Mouse (Mus musculus) kidney, embryonic 16.5 days (tissue): ENCODE measurements around the gene Cd320. TPM values are rescaled to one million over a fixed set of nuclear protein-coding genes. Genes with fewer than 3 reads are reported as not detected.
"Not testable (repeated sequence)": the region's sequence is repeated elsewhere in the genome, so short reads cannot be mapped to it uniquely, and the experiment has no call there.

Experiments used
- ATAC-seq: fragments of 200-750 bp; cut with Nextera tagmentation; 2 replicates; pipeline ENCODE4 v1.8.0; 2017; ENCODE audit warnings: moderate TSS enrichment; ENCODE audit not compliant: low FRiP score, low TSS enrichment
- H3K27ac ChIP-seq: fragments of 300-500 bp; sonication (generic); 2 replicates; pipeline ENCODE4 v1.5.1; 2014; ENCODE audit warnings: low read length
- H3K27me3 ChIP-seq: fragments of 300-500 bp; sonication (generic); 2 replicates; pipeline ENCODE4 v1.6.1; 2014; ENCODE audit warnings: low read length, control low read depth, mixed read lengths; ENCODE audit not compliant: insufficient read depth
- H3K36me3 ChIP-seq: fragments of 300-500 bp; sonication (generic); 2 replicates; pipeline ENCODE4 v1.6.1; 2014; ENCODE audit warnings: low read length, control low read depth, mixed read lengths; ENCODE audit not compliant: insufficient read depth
- H3K4me1 ChIP-seq: fragments of 300-500 bp; sonication (generic); 2 replicates; pipeline ENCODE4 v1.6.1; 2014; ENCODE audit warnings: low read length, control low read depth, mixed read lengths; ENCODE audit not compliant: insufficient read depth
- H3K4me2 ChIP-seq: fragments of 300-500 bp; sonication (generic); replicated peaks from 2 replicates; pipeline ENCODE4 v1.6.1; 2014; ENCODE audit warnings: low read depth, low read length
- H3K4me3 ChIP-seq: fragments of 300-500 bp; sonication (generic); 2 replicates; pipeline ENCODE4 v1.5.1; 2014; ENCODE audit warnings: mild to moderate bottlenecking, low read length
- H3K9ac ChIP-seq: fragments of 300-500 bp; sonication (generic); replicated peaks from 2 replicates; pipeline ENCODE4 v1.6.1; 2014; ENCODE audit warnings: low read length
- H3K9me3 ChIP-seq: fragments of 300-500 bp; sonication (generic); 2 replicates; pipeline ENCODE4 v1.6.1; 2016; ENCODE audit warnings: low read length, control low read depth
- WGBS: fragments of 180-500 bp; shearing (Covaris S2); extraction: QIAGEN DNeasy Blood & Tissue Kit; methylation state at CpG from one replicate; pipeline ENCODE4 v1.1.7; 2014; 5-methylcytosine and 5-hydroxymethylcytosine counted together
- polyA plus RNA-seq: library from polyadenylated mRNA; unstranded; fragments of >200 nt; fragmentation: Nextera tagmentation; extraction: Ambion mirVana; gene quantifications from 2 replicates; pipeline ENCODE4 v1.2.1, GENCODE M21; 2015

Cd320 gene
- polyA plus RNA-seq, 1 experiment from 2014 or later, result 122 TPM

DNA sequence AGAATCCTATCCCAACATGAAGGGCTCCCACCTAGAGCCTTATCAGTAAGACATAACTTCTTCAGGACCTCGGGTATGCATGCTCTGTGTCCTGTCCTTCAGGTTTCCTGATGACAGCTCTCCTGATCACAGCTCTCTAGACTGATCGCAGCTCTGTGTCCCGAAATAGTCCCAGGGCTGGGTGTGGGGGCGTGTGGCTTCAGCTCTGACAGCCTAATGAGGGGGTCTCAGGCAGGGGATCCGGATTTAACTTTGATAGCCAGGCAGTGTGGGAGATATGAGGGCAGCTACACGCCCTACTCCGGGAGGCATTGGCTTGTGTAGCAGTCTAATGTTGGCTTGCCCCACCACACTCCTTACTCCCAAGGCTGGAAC, 31.8 kb upstream of the Cd320 start:
- no peaks in the 10 kb centered on the region for H3K27me3 ChIP-seq
- H3K36me3 ChIP-seq, result no peaks in the 10 kb centered on the region
- H3K9me3 ChIP-seq, result no peaks in the 10 kb centered on the region
- H3K4me3 ChIP-seq, result peak overlapping the region; percentile 69
- 10% methylated on average over 7 of the region's 7 CpGs for WGBS
- H3K4me1 ChIP-seq, result peaks cover 25% of the 10 kb centered on the region
- peak overlapping the region; percentile 76 for H3K9ac ChIP-seq
- H3K27ac ChIP-seq, result peak overlapping the region; percentile 69
- peak overlapping the region; percentile 97 for H3K4me2 ChIP-seq
- ATAC-seq, result peak; percentile 17; the same call in 1 of the 2 replicates

DNA sequence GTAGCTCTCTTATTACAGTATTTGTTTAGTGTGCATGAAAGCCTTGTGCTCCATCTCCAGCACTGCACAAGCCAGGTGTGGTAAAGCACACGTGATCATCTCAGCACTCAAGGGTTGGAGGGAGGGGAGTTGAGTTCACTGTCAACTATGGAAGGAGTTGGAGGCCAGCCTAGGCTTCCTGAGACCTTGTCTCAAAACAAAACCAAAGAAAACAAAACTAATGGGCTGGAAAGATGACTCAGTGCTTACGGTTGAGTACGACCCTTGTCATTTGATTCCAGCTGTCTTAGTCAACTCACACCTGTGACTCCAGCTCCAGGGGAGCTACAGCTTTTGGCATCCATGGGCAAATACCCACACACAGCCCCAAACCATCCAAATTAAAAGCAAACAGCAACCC, 30.4 kb upstream of the Cd320 start:
- no peak for ATAC-seq
- peak overlapping the region; percentile 79 for H3K27ac ChIP-seq
- no peaks in the 10 kb centered on the region for H3K9me3 ChIP-seq
- H3K4me1 ChIP-seq, result peaks cover 32% of the 10 kb centered on the region
- peak overlapping the region; percentile 97 for H3K4me2 ChIP-seq
- peak overlapping the region; percentile 35; the same call in 1 of the 2 replicates for H3K9ac ChIP-seq
- H3K27me3 ChIP-seq, result no peaks in the 10 kb centered on the region
- H3K4me3 ChIP-seq, result peak overlapping the region; percentile 15; the same call in 1 of the 2 replicates
- WGBS, result 18% methylated on average over 3 of the region's 3 CpGs
- H3K36me3 ChIP-seq, result no peaks in the 10 kb centered on the region

DNA sequence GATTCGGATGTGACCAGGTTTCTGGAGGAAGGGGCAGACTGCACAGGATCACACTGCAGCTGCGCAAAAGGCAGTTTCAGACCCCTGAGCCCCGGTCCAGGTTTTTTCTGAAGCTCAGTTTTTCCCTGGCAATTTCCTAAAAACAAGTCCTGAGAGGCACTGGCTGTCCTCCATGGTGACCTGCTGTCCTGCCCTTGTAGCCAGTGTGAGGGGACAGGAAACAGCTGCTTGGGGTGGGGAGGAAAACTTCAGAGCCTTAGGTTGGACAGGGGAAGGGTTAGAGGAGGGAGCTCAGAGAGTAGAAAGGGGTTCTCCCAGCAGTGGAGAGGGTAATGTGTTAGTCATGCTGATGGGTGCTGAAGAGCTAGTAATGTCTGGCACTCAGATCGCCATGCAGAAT, 29.9 kb upstream of the Cd320 start:
- peak overlapping the region; percentile 35; the same call in 1 of the 2 replicates for H3K9ac ChIP-seq
- H3K27ac ChIP-seq, result peak overlapping the region; percentile 79
- H3K27me3 ChIP-seq, result no peaks in the 10 kb centered on the region
- peaks cover 36% of the 10 kb centered on the region for H3K4me1 ChIP-seq
- no peaks in the 10 kb centered on the region for H3K9me3 ChIP-seq
- 46% methylated on average over 4 of the region's 4 CpGs for WGBS
- H3K4me2 ChIP-seq, result peak overlapping the region; percentile 97
- no peak for ATAC-seq
- H3K36me3 ChIP-seq, result no peaks in the 10 kb centered on the region
- H3K4me3 ChIP-seq, result peak overlapping the region; percentile 15

DNA sequence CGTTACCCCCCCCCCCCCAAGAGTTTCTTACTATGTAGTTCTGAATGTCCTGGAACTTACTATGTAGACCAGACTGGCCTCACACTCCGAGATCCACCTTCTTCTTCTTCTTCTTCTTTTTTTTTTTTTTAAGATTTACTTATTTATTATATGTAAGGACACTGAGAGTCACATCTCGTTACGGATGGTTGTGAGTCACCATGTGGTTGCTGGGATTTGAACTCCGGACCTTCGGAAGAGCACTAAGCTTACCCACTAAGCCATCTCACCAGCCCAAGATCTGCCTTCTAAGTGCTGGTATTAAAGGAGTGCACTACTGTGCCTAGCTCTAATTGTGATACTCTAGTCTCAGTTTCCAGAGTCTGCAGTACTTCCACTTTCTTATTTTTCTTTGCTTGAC, 27.5 kb upstream of the Cd320 start:
- H3K4me1 ChIP-seq, result peaks cover 44% of the 10 kb centered on the region
- peaks cover 18% of the 10 kb centered on the region; the same call in 1 of the 2 replicates for H3K36me3 ChIP-seq
- H3K4me3 ChIP-seq, result no peak overlapping the region
- H3K27me3 ChIP-seq, result no peaks in the 10 kb centered on the region
- no peak overlapping the region for H3K4me2 ChIP-seq
- no peak for ATAC-seq
- WGBS, result 87% methylated on average over 6 of the region's 6 CpGs
- no peak overlapping the region for H3K27ac ChIP-seq
- H3K9ac ChIP-seq, result no peak overlapping the region
- no peaks in the 10 kb centered on the region for H3K9me3 ChIP-seq

DNA sequence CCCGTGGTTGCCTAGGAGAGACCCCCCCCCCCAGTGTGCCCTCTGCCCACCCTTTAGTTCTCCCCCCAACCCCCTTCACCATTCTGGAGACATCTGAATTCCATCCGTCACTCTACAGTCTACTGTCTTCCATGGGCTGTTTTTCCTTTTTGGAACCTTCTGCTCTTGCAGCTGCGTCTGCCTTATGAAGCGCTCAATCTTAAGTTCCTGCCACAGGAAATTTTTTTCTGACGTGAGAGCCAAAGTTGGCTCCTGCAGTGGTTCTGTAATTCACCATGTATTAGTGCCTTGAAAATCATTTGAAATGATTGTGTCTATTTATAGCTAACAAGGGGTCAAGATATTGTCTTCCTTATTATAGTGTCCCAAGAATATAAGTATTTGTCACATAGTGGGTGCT, 26.3 kb upstream of the Cd320 start:
- H3K4me1 ChIP-seq, result peaks cover 34% of the 10 kb centered on the region
- H3K27me3 ChIP-seq, result no peaks in the 10 kb centered on the region
- no peaks in the 10 kb centered on the region for H3K9me3 ChIP-seq
- H3K4me2 ChIP-seq, result peak overlapping the region; percentile 96
- peak overlapping the region; percentile 88 for H3K27ac ChIP-seq
- H3K9ac ChIP-seq, result peak overlapping the region; percentile 89
- peaks cover 25% of the 10 kb centered on the region; the same call in 1 of the 2 replicates for H3K36me3 ChIP-seq
- WGBS, result 60% methylated on average over 5 of the region's 5 CpGs
- H3K4me3 ChIP-seq, result peak overlapping the region; percentile 67
- ATAC-seq, result no peak

DNA sequence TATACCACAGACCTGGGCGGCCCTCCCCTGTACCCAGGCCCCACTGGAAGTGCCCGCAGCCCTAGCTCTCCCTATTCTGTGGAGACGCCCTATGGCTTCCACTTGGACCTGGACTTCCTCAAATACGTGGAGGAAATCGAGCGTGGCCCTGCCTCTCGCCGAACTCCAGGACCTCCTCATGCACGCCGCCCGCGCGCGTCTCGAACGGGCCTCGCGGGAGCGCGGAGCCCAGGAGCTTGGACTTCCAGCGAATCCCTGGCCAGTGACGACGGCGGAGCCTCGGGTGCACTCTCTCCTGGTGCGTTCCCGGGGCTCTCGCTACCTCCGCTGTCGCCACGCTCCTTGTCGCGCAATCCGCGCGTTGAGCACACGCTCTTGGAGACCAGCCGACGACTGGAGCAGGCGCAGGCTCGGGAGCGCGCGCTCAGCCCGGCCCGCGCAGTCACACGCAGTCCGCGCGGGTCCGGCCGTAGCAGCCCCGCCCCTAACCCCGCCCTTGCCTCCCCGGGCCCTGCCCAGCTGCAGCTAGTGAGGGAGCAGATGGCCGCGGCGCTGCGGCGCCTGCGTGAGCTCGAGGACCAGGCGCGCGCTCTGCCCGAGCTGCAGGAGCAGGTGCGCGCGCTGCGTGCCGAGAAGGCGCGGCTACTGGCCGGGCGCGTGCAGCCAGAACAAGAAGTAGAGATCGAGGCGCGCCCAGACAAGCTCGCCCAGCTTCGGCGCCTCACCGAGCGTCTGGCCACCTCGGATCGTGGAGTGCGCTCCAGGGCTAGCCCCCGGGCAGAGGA, 25.5 kb upstream of the Cd320 start:
- peaks cover 33% of the 10 kb centered on the region for H3K4me1 ChIP-seq
- H3K27ac ChIP-seq, result peak overlapping the region; percentile 88
- ATAC-seq, result peak; percentile 96
- no peaks in the 10 kb centered on the region for H3K9me3 ChIP-seq
- under 1% methylated on average over 89 of the region's 89 CpGs for WGBS
- H3K4me3 ChIP-seq, result peak overlapping the region; percentile 67
- H3K27me3 ChIP-seq, result no peaks in the 10 kb centered on the region
- peaks cover 33% of the 10 kb centered on the region for H3K36me3 ChIP-seq
- peak overlapping the region; percentile 96 for H3K4me2 ChIP-seq
- peak overlapping the region; percentile 89 for H3K9ac ChIP-seq

DNA sequence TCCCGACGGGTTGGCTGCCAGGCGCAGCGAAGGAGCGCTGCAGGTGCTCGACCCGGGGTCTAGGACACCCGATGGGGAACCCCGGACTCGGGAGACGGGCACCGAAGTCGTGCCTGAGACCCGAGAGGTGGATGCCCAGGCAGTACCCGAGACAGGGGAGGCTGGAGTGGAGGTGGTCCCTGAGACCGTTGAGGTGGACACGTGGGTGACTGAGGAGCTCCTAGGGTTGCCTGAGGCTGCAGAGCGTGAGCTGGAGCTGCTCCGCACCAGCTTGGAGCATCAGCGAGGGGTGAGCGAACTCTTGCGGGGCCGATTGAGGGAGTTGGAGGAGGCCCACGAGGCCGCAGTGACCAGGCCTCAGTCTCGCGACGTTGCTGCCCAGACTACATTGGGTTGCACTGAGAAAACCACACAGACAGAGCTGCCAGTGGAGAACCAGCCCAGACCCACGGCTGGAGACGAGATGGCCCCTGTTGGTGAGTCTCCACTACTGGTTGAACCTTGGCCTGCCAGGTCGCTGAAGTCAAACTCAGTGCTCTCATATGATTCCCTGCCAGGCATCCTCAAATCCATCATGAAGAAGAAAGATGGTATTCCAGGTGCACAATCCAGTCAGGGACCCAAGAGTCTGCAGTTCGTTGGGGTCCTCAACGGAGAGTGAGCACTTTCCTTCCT, 24.8 kb upstream of the Cd320 start:
- peaks cover 37% of the 10 kb centered on the region for H3K36me3 ChIP-seq
- H3K9me3 ChIP-seq, result no peaks in the 10 kb centered on the region
- H3K4me3 ChIP-seq, result peak overlapping the region; percentile 67
- 14% methylated on average over 33 of the region's 33 CpGs for WGBS
- H3K4me1 ChIP-seq, result peaks cover 33% of the 10 kb centered on the region
- H3K27me3 ChIP-seq, result no peaks in the 10 kb centered on the region
- ATAC-seq, result peak; percentile 66
- H3K27ac ChIP-seq, result peak overlapping the region; percentile 88
- H3K9ac ChIP-seq, result peak overlapping the region; percentile 89
- peak overlapping the region; percentile 96 for H3K4me2 ChIP-seq

DNA sequence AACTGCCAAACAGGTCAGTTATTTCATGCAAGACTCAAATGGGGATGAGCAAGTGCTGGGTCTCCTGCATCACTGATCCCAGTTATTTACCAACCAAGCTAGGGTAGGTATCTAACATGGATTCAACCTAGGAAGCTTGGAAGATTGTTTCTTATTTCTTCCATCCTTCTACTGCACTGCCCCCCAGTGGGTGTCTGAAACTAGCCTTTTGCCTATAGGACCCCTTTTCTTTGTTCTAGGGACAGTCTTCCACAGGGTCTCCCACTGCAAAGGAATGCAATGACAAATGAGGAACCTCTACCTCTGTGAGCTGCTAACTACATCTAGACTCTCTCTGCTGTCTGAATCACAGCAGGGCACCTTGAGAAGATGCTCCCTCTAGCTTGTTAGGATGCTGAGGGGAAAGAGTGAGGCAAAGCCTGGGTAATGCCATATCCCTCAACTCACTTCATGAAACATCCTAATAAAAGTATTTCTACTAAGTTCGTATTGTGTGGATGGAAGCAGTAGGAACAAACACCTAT, 20.4 kb upstream of the Cd320 start:
- H3K4me3 ChIP-seq, result peak overlapping the region; percentile 88
- H3K9ac ChIP-seq, result peak overlapping the region; percentile 12; the same call in 1 of the 2 replicates
- no peak for ATAC-seq
- H3K4me1 ChIP-seq, result peaks cover 40% of the 10 kb centered on the region
- H3K4me2 ChIP-seq, result peak overlapping the region; percentile 89
- H3K36me3 ChIP-seq, result peaks cover 43% of the 10 kb centered on the region
- no peak overlapping the region for H3K27ac ChIP-seq
- H3K9me3 ChIP-seq, result no peaks in the 10 kb centered on the region
- 78% methylated on average over 1 of the region's 1 CpGs for WGBS
- no peaks in the 10 kb centered on the region for H3K27me3 ChIP-seq

DNA sequence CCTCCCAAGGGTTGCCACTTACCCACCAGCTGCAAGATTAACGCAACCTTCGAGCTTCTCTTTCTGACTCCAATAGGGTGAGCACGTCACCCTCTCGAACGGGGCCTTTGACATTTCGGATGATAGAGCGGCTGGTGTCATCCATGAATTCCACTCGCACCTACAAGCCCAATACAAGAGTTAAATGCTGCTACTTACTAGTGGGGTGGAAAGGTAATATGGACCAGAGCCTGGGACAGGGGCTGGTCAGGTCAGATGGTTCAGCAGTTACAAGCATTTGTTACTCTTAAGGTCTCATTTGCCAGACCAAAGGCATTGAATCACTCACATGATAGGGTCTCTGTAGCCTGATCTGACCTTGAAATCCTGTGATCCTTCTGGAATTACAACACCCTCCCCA, 19.7 kb upstream of the Cd320 start:
- not testable (repeated sequence) for H3K27me3 ChIP-seq, ATAC-seq, H3K9me3 ChIP-seq
- peaks cover 44% of the 10 kb centered on the region for H3K36me3 ChIP-seq
- peaks cover 35% of the 10 kb centered on the region for H3K4me1 ChIP-seq
- H3K4me2 ChIP-seq, result peak overlapping the region; percentile 89
- peak overlapping the region; percentile 31; the same call in 1 of the 2 replicates for H3K27ac ChIP-seq
- H3K9ac ChIP-seq, result peak overlapping the region; percentile 90
- 74% methylated on average over 8 of the region's 8 CpGs for WGBS
- H3K4me3 ChIP-seq, result peak overlapping the region; percentile 88
